Mouse (Mus musculus) cerebellum, postnatal 25 days (tissue): Measurements from ENCODE around the gene Suclg1.

ENCODE experiments used
- DNase-seq, 2 experiments: peaks; one replicate each; pipeline ENCODE4 v3.0.0; 2021; ENCODE audit warnings: mixed read lengths in 2 of 2

The Suclg1 gene

GRCm38 (mm10) chr6:73251336-73251735 lies 3.2 kb downstream of the Suclg1 start:
- no peak for DNase-seq

- DNase-seq = no peak
Measured at GRCm38 (mm10) chr6:73252396-73252795, 4.2 kb downstream of the Suclg1 start.

GRCm38 (mm10) chr6:73253006-73253405 lies 4.8 kb downstream of the Suclg1 start:
- DNase-seq = no peak

- DNase-seq = no peak
Measured at GRCm38 (mm10) chr6:73253584-73253983, 5.4 kb downstream of the Suclg1 start.

- peak in 1 of 2 experiments; percentile 42 for DNase-seq
Measured at GRCm38 (mm10) chr6:73254307-73255228, 6.4 kb downstream of the Suclg1 start.

DNA sequence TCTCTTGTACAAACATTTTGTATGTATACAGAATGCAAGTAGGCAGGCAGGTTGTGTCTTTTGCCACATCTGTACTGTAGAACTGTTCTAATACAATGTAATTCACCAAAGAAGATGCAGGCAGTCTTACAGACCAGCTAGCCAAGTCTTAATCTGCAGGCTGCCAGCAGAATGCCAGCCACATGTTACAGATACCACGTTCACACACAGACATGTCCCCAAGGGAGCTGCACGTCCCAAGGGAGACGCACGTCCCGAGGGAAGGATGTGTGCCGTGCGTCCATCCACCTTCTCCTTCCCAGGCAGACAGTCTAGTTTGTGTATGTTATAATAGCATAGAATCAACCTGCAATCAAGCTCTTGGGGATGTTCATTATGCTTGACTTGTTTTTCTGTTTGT lies 8.9 kb downstream of the Suclg1 start:
- no peak for DNase-seq

DNA sequence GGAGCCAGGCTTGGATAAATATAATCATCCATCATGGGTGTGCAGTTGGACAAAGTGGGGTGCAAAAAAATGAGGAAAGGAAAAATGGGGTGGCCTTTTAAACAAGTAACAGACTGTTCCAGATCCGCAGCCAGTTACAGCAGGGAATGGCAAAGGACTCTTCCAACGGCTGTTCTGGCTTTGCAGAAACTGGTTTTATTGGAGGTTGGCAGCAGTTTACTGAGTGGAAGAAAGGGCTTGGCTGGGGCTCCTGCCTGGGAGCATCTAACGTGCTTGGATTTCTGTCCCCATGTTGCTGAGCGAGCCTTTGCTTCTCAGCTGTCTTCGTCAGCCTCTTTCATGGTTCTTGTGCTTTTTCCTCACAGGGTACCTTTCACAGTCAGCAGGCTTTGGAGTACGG lies 11.9 kb downstream of the Suclg1 start:
- DNase-seq = no peak

DNA sequence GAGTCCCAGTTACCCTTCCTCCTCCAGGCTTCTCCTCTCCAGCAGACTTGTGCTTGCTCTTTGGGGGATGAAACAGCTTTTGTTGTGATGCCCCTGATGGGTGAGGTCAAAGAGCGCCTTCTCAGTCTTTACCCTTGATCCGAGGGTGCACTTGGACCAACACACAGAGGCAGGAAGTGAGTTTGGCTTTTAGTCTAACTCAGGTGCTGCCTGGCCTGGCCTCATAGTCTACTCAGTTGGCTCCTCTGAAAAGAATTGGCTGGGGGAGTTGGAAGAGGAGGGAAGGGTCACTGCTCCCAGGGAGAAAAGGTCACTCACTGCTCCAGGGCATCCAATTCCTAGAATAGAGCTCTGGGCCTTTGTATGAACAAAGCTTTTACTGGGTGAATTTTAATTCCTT lies 16.6 kb downstream of the Suclg1 start:
- no peak for DNase-seq

DNA sequence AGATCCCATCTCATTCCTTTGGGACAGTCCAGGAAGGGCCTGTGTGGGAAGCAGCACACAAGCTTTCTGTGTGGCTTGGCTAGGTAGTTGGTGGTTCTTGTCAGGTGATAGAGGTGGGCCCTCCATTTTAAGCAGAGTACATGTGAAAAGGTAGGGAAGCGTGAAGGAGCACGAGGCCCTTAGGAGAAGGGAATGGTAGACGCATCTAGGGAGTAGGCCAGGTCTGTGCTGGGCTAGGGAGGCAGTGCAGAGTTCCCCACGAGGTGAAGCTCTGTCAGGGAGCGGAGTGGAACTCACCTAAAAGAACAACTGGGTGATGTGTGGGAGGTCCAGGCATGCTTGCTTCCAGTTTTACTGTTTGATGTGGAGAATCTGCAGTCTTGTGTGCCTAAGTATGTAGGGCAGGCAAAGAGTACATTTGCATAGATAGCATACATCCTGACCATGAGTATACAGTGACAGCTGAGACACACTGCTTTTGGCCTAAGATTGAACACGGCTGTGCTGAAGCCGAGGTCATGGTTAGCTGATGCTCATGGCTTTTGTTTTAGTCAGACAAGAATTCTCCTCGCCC lies 19.6 kb downstream of the Suclg1 start:
- DNase-seq = no peak

GRCm38 (mm10) chr6:73269374-73269773 lies 21.2 kb downstream of the Suclg1 start:
- peak; percentile 42 to 76 for DNase-seq

DNA sequence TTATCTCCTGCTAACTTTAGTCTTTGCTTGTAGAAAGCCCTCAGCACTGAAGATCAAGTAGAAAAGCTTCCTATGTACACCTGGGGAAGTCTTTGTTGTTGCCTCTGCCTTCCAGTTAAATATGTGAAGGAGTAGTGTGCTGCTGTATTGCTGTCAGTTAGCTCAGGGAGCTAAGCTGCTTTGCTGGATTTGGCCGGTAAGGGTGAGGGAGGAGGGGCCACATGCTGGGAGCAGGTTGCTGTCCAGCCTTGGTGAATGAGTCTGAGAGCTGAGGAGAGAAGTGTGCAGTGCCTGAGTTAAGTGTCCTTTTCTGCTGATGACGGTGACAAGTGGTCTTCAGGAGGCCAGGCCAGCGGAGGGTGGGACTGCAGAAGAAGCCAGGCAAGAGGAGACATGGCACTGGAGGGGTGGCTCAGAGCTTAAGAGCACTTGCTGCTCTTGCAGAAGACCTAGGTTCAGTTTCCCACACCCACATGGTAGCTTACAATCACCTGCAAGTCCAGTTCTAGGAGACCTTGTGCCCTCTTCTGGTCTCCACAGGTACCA lies 23.4 kb downstream of the Suclg1 start:
- DNase-seq = peak in 1 of 2 experiments; percentile 59

- DNase-seq = no peak
Measured at GRCm38 (mm10) chr6:73275002-73275401, 26.8 kb downstream of the Suclg1 start.

DNA sequence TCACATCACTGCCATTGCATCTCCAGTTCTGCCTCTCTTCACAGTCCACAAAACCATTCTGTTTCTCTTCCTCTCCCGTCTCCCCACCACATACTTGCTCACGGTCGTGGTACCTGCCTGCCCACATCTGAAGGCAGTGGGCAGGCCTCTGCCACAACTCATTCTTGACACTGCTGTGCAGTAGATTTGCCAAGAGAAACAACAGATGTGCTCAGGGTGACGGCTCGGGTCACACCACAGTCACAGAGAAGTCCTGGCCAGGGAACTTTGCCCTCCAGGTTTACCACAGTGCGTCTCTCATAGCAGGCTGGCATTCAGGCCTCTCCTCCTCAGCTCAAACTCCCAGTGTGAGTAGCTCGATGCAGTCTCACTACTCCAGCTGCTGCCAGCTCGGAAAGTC lies 31.5 kb downstream of the Suclg1 start:
- no peak for DNase-seq

DNA sequence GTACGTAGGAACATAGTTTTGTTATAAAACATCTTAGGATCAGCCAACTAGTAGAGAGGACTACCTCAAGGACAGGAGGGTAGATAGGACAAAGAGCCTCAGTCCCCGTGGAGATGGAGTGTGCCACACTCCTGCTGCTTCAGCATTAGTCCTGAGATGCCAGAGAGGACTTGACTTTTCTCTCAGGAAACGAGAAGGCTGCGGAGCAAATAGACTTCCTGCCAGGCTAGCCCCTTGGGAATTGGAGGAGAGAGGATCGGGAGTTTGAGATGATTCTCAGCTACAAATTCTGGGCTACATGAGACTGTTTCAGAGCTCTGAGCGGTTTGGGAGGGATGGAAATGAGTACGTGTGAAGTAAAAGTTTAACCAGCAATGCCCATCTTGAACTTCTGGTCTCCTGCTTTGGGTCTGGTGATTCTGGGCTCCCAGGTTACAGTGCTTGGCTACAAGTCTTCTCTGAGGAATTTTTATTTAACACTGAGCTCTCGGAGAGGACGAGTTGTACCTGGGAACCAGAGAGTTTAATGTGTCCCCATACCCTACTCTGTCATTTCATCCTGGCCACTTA lies 32.4 kb downstream of the Suclg1 start:
- no peak for DNase-seq

DNA sequence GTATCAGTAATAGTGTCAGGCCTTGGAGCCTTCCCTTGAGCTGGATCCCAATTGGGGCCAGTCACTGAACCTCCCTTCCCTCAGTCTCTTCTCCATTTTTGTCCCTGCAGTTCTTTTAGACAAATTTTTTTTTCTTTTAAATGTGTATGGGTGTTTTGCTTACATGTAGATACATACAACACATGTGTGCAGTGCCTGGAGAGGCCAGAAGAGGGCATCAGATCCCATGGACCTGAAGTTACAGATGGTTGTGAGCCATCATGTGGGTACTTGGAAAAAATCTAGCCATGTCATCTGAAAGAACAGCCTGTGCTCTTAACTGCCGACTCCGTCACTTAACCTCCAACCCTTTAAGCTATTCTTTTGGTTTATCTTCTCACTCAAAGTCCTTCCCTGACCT lies 38.1 kb downstream of the Suclg1 start:
- DNase-seq = no peak

DNA sequence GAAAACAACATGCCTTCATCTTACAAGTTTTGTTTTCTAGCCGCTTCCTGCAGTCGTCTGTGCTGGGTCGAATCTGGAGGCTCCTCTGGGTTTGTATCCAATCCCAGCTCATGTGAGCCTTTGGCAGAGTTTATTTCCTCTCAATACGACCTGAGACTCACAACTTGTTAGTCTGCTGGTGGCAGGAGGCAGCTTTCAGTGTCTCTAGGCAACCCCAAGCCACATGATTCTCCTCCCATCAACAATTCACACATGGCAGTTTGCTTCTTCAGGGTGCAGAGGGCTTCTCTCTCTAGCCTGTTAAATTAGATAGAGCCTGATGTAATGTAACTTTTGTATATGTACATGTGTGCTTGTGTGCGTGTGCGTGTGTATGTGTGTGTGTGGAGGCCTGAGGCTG lies 58.7 kb downstream of the Suclg1 start:
- DNase-seq = no peak

DNA sequence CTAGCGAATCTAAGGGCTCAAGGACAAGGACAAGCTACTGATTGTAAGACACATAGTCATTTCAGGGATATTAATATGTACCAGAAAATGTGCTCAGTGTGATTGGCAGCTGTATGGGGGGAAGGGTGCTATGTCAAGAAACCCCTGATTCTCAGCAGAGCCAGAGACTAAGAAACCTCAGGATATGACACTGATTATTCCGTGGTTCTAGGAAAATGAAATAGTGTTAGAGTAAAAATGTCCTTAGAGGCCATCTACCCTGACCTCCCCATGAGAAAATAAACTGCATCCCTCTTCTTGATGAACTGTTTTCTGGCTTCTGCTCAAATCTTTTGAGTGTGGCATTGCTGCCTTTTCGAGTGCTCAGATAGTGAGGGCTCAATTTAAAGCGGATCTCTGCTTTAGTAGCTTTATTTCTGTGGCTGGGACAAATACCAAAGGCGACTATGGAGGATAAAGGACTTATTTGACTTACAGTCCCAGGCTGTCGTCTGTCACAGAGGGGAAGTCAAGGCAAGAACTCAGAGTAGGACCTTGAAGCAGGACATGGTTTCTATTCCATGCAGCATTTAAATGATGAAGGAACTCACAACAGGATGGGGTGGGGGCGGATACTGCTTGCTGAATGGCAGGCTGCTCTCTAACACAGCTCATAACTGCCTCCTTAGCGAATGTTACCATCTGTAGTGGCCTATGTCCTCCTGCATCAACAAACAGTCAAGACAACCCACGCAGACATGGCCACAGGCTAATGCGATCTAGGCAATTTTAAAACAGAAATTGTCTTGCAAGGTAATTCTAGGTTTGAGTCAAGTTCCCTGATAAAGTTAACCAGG lies 60.7 kb downstream of the Suclg1 start:
- DNase-seq = no peak

DNA sequence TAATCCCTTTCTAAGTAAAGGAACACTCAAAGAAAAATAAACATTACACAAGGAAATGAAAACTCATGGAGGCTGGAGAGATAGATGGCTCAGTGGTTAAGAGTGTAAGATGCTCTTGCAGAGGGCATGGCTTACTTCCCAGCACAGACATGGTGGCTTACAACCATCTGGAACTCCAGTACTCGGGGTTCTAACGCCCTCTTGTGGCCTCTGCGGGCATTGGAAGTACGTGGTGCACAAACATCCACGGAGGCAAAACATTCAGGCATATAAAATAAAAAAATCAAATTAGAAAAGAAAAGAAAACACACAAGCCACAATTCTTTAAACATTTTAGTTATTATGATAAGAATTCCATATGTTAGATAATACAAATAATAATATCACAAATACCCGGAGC lies 63.2 kb downstream of the Suclg1 start:
- DNase-seq = no peak

- no peak for DNase-seq
Measured at GRCm38 (mm10) chr6:73311786-73312185, 63.6 kb downstream of the Suclg1 start.

DNA sequence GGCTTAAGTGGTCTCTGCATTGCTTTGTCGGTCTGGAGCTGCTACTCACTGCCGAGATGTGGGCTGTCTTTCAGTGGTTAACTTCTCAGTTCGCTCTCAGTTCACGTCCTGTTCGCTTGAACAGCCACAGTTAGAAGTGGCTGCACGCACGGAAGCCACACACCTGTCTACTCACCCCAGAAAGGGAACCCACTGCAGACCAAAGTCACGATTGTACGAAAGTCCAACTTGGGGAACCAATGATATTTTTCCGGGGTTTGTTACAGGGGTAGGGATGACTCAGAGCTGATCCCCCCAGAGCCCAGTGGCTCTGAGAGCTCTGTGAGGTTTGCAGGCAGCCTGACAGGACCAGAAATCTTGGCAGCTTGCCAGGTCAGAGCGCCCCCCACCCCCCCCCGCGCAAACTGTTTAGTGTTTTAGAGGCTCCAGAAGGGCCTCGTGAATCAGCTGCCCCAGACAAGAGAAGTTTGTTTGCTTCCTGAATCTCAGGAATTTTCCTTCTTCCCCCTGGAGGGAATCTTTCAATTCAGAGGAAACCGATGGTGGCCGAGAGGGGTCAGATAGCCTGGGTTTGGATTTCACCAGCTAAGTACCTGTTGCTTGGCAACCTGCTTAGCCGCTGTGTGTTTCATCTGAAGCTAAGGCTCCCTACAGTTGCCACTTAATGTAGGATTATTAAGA lies 66.9 kb downstream of the Suclg1 start:
- peak; percentile 37 to 68 for DNase-seq

- no peak for DNase-seq
Measured at GRCm38 (mm10) chr6:73322306-73322705, 74.1 kb downstream of the Suclg1 start.
